Mouse (Mus musculus) embryonic fibroblast, embryonic 13.5 days (primary cell): Measurements from ENCODE around the gene Ryr1.

Experiments used
- CTCF ChIP-seq: IDR thresholded peaks from 2 replicates; pipeline ENCODE4 v1.5.1; 2011; ENCODE audit warnings: mild to moderate bottlenecking, control low read depth, low read length, moderate library complexity, borderline replicate concordance; ENCODE audit not compliant: insufficient read depth
- POLR2A ChIP-seq: IDR thresholded peaks from 2 replicates; pipeline ENCODE4 v1.6.1; 2011; ENCODE audit warnings: low read depth, mild to moderate bottlenecking, control low read depth, low read length, moderate library complexity

DNA sequence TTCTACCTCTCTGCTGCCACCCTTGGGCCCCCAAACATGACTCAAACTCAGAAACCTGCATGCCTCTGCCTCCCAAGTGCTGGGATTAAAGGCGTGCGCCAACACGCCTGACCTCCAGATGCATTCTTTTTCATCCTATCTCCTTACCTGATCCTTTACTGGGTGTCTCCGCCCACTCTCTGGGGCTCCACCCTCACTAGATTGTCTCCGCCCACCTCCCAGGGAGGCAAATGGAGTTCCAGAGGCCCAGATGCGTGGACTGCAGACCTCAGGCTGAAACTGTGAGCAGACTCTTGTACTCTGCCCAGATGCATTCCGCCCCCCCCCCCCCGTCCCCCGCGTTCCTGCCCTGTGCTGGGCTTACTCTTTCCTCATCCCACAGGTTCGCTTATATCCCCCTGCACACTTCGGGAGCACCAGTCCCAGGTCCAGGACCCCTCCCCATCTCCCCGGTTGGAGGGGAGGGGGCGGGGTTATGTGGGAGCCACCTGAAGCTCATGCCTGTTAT is 134.2 kb downstream of the Ryr1 start:
- TF ChIP-seq CTCF (no peak), POLR2A (no peak)
